Mouse (Mus musculus) limb, embryonic 11.5 days (tissue): ENCODE results near the gene Svop. TPM values are rescaled to one million over a fixed set of nuclear protein-coding genes. Genes with fewer than 3 reads are reported as not detected.
A peak's percentile ranks its signal among the peaks of the same experiment; 100 is the strongest.

ENCODE experiments used
- ATAC-seq: fragments of 200-750 bp; cut with Nextera tagmentation; 2 replicates; pipeline ENCODE4 v1.8.0; 2017; ENCODE audit warnings: low read depth; ENCODE audit not compliant: insufficient number of reproducible peaks, low FRiP score, low TSS enrichment
- DNase-seq: peaks from one replicate; pipeline ENCODE4 v3.0.0-alpha.2; 2015; ENCODE audit warnings: low spot score
- H3K27ac ChIP-seq: fragments of 300-500 bp; sonication (generic); replicated peaks from 2 replicates; pipeline ENCODE4 v1.5.1; 2014; ENCODE audit warnings: low read depth, mild to moderate bottlenecking, low read length
- H3K27me3 ChIP-seq: fragments of 300-500 bp; sonication (generic); 2 replicates; pipeline ENCODE4 v1.6.1; 2014; ENCODE audit warnings: mild to moderate bottlenecking, low read length, mixed read lengths; ENCODE audit not compliant: control insufficient read depth, insufficient read depth
- H3K36me3 ChIP-seq: fragments of 300-500 bp; sonication (generic); 2 replicates; pipeline ENCODE4 v1.6.1; 2014; ENCODE audit warnings: mild to moderate bottlenecking, low read length, moderate library complexity, mixed read lengths; ENCODE audit not compliant: control insufficient read depth, insufficient read depth
- H3K4me1 ChIP-seq: fragments of 300-500 bp; sonication (generic); 2 replicates; pipeline ENCODE4 v1.6.1; 2014; ENCODE audit warnings: low read length, mixed read lengths; ENCODE audit not compliant: control insufficient read depth, insufficient read depth
- H3K4me2 ChIP-seq: fragments of 300-500 bp; sonication (generic); 2 replicates; pipeline ENCODE4 v1.6.1; 2014; ENCODE audit warnings: low read depth, mild to moderate bottlenecking, moderate library complexity; ENCODE audit not compliant: severe bottlenecking
- H3K4me3 ChIP-seq: fragments of 300-500 bp; sonication (generic); 2 replicates; pipeline ENCODE4 v1.5.1; 2014; ENCODE audit warnings: low read depth, low read length
- H3K9ac ChIP-seq: fragments of 300-500 bp; sonication (generic); 2 replicates; pipeline ENCODE4 v1.6.1; 2014; ENCODE audit warnings: mild to moderate bottlenecking, low read length
- H3K9me3 ChIP-seq: fragments of 300-500 bp; sonication (generic); 2 replicates; pipeline ENCODE4 v1.6.1; 2016; ENCODE audit warnings: low read length; ENCODE audit not compliant: control insufficient read depth
- WGBS: fragments of 180-500 bp; shearing (Covaris S2); extraction: QIAGEN DNeasy Blood & Tissue Kit; methylation state at CpG from one replicate; pipeline ENCODE4 v1.1.7; 2014; 5-methylcytosine and 5-hydroxymethylcytosine counted together
- polyA plus RNA-seq: library from polyadenylated mRNA; unstranded; fragments of >200 nt; fragmentation: Nextera tagmentation; extraction: Ambion mirVana; gene quantifications from 2 replicates; pipeline ENCODE4 v1.2.1, GENCODE M21; 2014

Svop gene
- polyA plus RNA-seq, 1 experiment from 2014 or later: 0.24 TPM

DNA sequence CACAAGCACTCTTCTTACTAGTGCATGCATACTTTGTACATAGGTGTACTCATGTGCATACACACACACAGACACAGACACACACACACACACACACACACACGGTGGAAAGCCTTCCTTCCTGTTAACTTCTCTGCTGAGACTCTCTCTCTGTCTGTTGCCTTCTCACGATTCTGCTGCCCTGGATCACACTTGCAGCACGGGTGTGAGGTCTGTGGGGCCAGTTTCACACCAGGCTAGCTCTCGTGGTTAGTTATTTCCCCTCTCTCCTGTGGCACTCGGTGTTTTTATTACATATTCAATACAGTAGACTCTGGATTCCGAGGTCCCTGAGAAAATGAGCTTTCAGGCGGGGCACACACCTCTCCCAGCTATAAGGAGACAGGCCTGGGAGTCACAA, 25.2 kb upstream of the Svop start:
- no peak overlapping the region for H3K4me2 ChIP-seq

DNA sequence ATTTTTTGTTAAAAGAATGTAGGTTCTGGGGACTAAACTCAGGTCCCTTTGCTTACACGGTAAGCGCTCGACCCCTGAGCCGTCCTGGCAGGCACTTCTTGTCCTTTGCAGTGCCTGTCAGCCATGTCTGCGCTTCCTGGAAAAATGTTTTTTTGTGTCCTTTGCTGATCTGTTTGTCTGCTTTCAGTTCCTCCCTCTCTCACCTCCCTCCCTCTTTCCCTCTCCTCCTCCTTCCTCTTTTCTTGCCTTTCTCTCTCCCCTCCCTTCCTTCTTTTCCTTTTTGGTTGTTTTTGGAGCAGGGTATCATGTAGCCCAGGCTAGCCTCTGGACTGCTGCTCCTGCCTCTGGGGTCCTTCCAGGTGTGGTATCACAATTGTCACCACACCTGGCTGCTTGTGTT, 23.7 kb upstream of the Svop start:
- Histone ChIP-seq H3K9ac (no peak overlapping the region), H3K36me3 (peaks cover 13% of the 10 kb centered on the region; the same call in 1 of the 2 replicates), H3K4me2 (no peak overlapping the region), H3K4me1 (no peaks in the 10 kb centered on the region), H3K27ac (no peak overlapping the region), H3K4me3 (no peak overlapping the region), H3K27me3 (no peaks in the 10 kb centered on the region), H3K9me3 (no peaks in the 10 kb centered on the region)
- WGBS: 91% methylated on average over 5 of the region's 5 CpGs
- no peak for ATAC-seq
- DNase-seq: no peak

More for the DNA sequence above, 25.2 kb upstream of the Svop start:
- H3K36me3 ChIP-seq: peaks cover 17% of the 10 kb centered on the region; the same call in 1 of the 2 replicates
- H3K27ac ChIP-seq: no peak overlapping the region
- ATAC-seq (no peak), DNase-seq (no peak)
- no peaks in the 10 kb centered on the region for H3K9me3 ChIP-seq
- H3K27me3 ChIP-seq: no peaks in the 10 kb centered on the region
- H3K4me3 ChIP-seq: no peak overlapping the region
- WGBS: 85% methylated on average over 7 of the region's 7 CpGs
- H3K4me1 ChIP-seq: 0 out of 2 replicates have a peak, but pooled peaks cover 2% of the 10 kb centered on the region
- no peak overlapping the region for H3K9ac ChIP-seq

DNA sequence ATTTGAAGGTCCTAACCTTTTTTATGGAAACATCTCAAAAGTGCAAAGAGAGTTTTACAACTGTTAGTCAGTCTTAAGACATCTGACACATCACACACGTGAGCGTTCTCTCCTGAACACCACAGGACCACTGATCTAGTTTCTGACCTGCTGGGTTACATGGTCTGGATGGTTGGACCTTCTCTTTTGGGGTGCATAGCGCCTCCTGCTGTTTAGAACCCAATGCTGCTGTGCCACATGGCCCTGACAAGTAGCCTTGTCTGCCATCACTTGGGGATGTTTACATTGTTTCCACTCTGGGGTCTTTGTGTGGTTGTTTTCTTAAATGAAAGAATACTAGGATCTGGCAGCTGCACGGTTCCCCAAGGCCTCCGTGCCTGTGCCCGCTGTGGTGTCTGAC, 22.0 kb upstream of the Svop start:
- Histone ChIP-seq H3K4me1 (no peaks in the 10 kb centered on the region), H3K9me3 (no peaks in the 10 kb centered on the region), H3K27me3 (no peaks in the 10 kb centered on the region), H3K4me3 (no peak overlapping the region), H3K36me3 (peaks cover 23% of the 10 kb centered on the region; the same call in 1 of the 2 replicates), H3K4me2 (no peak overlapping the region), H3K9ac (no peak overlapping the region), H3K27ac (no peak overlapping the region)
- no peak for ATAC-seq
- WGBS: 87% methylated on average over 6 of the region's 6 CpGs
- DNase-seq: no peak

DNA sequence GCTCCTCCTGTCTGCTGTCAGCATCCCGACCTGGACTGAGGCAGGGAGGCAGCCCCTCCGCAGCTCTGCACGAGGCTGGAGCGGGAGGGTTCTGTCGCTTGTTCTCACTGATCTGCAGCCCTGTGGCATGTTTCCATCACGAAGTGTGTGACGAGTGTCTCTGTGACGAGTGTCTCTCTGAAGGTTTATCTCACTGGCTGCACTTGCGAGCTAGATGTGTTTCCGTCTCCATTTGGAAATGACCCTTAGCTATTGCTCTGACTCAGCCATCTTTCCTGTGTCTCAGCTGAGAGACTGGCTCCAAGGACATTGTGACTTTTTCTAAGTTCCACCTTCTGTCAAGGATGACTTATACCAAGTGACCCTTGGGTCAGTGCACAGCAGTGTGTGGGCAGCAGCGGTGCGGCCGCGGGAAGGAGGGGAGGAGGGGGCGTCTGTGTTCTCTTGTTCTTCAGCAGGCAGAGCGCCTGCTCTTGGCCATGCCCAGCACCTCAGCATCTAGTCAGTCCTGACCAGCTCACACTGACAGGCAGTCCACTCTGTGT, 15.1 kb upstream of the Svop start:
- Histone ChIP-seq H3K36me3 (peaks cover 16% of the 10 kb centered on the region; the same call in 1 of the 2 replicates), H3K9me3 (no peaks in the 10 kb centered on the region)
- 78% methylated on average over 16 of the region's 16 CpGs for WGBS

DNA sequence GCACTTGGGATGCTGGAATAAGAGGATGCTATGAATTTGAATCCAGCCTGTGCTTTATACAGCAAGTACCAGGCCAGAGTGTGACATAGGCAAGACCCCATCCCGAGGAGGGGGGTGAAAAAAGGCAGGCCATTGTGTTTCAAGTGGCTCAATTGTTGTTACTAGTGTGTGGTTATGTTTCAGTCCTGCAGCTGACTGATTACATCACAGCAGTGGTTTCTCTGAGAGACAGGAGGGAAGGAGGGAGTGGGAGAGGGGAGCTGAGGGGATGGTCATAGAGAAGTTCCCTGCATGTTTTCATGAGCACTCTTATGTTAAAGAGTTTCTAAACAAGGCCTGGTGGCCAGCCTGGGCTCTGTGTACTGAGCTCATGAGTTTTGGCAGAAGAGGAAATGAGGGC, 11.4 kb upstream of the Svop start:
- H3K4me2 ChIP-seq: no peak overlapping the region
- no peak overlapping the region for H3K9ac ChIP-seq
- peaks cover 6% of the 10 kb centered on the region; the same call in 1 of the 2 replicates for H3K36me3 ChIP-seq
- no peak overlapping the region for H3K27ac ChIP-seq
- H3K4me1 ChIP-seq: peaks cover 7% of the 10 kb centered on the region
- ATAC-seq: no peak
- DNase-seq: no peak
- H3K27me3 ChIP-seq: no peaks in the 10 kb centered on the region
- WGBS: 85% methylated on average over 1 of the region's 1 CpGs
- no peaks in the 10 kb centered on the region for H3K9me3 ChIP-seq
- no peak overlapping the region for H3K4me3 ChIP-seq

More for the DNA sequence above, 15.1 kb upstream of the Svop start:
- no peaks in the 10 kb centered on the region for H3K27me3 ChIP-seq
- H3K4me3 ChIP-seq: no peak overlapping the region
- H3K27ac ChIP-seq: no peak overlapping the region
- no peaks in the 10 kb centered on the region for H3K4me1 ChIP-seq
- H3K4me2 ChIP-seq: no peak overlapping the region
- ATAC-seq (no peak), DNase-seq (no peak)
- H3K9ac ChIP-seq: no peak overlapping the region

DNA sequence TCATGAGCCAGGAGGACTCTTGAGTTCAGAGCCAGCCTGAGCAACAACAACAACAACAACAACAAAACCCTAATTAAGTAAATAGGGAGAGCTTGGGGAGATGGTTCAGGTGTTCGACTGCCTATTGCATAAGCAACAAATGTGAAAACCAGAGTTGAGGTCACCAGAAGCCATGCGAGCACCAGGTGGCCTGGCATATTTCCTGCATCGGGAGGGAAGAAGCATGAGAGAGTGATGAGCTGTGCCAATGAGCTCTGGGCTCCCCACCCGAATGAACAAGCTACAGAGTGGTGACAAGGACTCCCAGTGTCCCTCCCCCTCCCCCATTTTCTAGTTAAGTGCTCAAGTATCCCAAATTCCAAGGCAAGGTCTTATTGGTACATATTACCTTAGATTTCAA, 10.5 kb upstream of the Svop start:
- no peak overlapping the region for H3K4me3 ChIP-seq
- no peak for ATAC-seq
- H3K27ac ChIP-seq: no peak overlapping the region
- no peaks in the 10 kb centered on the region for H3K27me3 ChIP-seq
- DNase-seq: no peak
- 86% methylated on average over 4 of the region's 4 CpGs for WGBS
- H3K9me3 ChIP-seq: no peaks in the 10 kb centered on the region
- no peak overlapping the region for H3K9ac ChIP-seq
- peaks cover 7% of the 10 kb centered on the region for H3K4me1 ChIP-seq
- no peak overlapping the region for H3K4me2 ChIP-seq
- peaks cover 6% of the 10 kb centered on the region; the same call in 1 of the 2 replicates for H3K36me3 ChIP-seq

DNA sequence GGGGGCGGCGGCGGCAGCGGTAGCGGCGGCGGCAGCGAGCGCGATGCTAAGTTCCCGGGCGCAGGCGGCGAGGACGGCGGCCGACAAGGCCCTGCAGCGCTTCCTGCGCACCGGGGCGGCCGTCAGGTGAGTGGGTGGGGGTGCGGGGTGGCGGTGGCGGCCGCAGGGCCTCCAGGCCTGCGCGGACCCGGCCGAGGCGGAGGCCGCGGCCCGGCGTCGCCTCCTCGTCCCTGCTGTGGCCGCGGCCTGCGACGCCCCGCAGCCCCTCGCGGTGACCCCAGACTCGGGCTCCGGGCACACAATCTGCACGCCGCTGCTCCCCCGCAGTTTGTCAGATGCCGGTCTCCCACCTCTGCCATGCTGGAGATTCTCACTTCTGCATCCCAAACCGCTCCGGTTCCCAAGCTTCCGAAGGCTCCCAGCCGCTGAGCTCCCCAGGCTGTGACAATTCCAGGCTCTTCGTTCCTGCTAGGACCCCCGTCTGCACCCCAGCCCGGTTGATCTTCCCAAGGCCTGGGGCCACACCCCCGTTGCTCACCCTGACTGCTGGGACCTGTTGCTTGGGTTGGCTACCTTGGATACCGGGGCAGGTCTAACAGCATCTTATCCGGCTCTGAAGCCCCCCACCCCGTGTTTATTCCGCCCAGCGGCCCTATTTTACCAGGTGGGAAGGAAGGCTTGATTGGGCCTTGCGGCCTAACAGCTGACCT, 9.2 kb upstream of the Svop start:
- peak overlapping the region; percentile 81 for H3K4me3 ChIP-seq
- WGBS: 3% methylated on average over 51 of the region's 64 CpGs
- no peak overlapping the region for H3K27ac ChIP-seq
- H3K36me3 ChIP-seq: no peaks in the 10 kb centered on the region; the same call in 1 of the 2 replicates
- peak; percentile 27 for DNase-seq
- no peaks in the 10 kb centered on the region for H3K27me3 ChIP-seq
- peaks cover 7% of the 10 kb centered on the region for H3K4me1 ChIP-seq
- no peaks in the 10 kb centered on the region for H3K9me3 ChIP-seq
- H3K9ac ChIP-seq: peak overlapping the region; percentile 89
- ATAC-seq: peak; percentile 71; the same call in 1 of the 2 replicates
- peak overlapping the region; percentile 80 for H3K4me2 ChIP-seq

DNA sequence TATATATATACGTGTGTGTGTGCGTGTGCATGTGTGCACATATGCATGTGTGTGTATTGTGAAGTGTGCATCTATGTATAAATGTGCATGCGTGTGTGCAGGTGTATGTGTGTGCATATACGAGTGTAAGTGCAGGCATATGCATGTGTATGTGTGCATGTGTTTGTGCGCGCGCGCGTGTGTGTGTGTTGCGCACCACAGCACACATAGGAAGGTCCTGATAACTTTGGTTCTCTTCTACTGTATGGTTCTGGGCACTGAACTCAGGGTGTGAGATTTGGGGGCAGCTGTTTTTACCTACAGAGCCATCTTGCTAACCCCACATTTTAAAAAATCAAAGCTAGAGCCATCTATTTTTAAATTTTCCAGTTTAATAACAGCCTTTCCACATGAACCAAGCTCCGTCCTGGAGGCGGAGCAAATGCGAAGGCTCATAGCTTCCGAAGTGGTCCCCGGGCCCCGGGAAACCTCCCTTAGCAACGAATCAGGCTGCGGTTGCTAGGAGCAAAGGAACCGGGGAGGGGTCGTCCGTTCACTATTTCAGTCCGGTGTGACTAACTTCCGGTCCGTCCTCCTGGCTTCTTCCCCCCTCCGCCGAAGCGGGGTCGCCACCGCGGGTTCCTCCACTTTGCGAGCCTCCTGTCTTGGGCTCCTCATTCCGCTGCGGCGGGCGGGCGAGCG, 8.5 kb upstream of the Svop start:
- peak overlapping the region; percentile 89 for H3K9ac ChIP-seq
- H3K27ac ChIP-seq: peak overlapping the region; percentile 32
- H3K27me3 ChIP-seq: no peaks in the 10 kb centered on the region
- ATAC-seq (peak; percentile 89), DNase-seq (peak; percentile 97)
- H3K36me3 ChIP-seq: no peaks in the 10 kb centered on the region; the same call in 1 of the 2 replicates
- H3K4me2 ChIP-seq: peak overlapping the region; percentile 80
- H3K4me3 ChIP-seq: peak overlapping the region; percentile 81
- peaks cover 7% of the 10 kb centered on the region for H3K4me1 ChIP-seq
- H3K9me3 ChIP-seq: no peaks in the 10 kb centered on the region
- WGBS: 7% methylated on average over 37 of the region's 37 CpGs
